Mouse (Mus musculus): ENCODE results near the gene Olfr1393. TPM values are rescaled to one million over a fixed set of nuclear protein-coding genes. Genes with fewer than 3 reads are reported as not detected.
A peak's percentile ranks its signal among the peaks of the same experiment; 100 is the strongest.

The Olfr1393 gene
- polyA plus RNA-seq, 1 experiment from 2014 or later = 0.06 TPM

- H3K36me3 ChIP-seq = peaks cover 31% of the 10 kb centered on the region
- no peaks in the 10 kb centered on the region for H3K27me3 ChIP-seq
- no peaks in the 10 kb centered on the region for H3K4me1 ChIP-seq
- 97% methylated on average over 2 of the region's 2 CpGs for WGBS
- H3K9ac ChIP-seq (replicated peaks) = no peak overlapping the region
- H3K4me3 ChIP-seq = no peak overlapping the region
- H3K4me2 ChIP-seq (replicated peaks) = no peak overlapping the region
- no peak for ATAC-seq (ENCODE audit: low FRiP score, low read depth)
- H3K9me3 ChIP-seq = no peaks in the 10 kb centered on the region
- H3K27ac ChIP-seq (replicated peaks) = no peak overlapping the region
These were observed 18.8 kb upstream of the Olfr1393 start for GRCm38 (mm10) chr11:49259296-49259695.

GRCm38 (mm10) chr11:49259829-49260228 is 18.3 kb upstream of the Olfr1393 start:
- H3K36me3 ChIP-seq = peaks cover 27% of the 10 kb centered on the region
- H3K4me3 ChIP-seq = no peak overlapping the region
- 89% methylated on average over 1 of the region's 1 CpGs for WGBS

GRCm38 (mm10) chr11:49260598-49261312 is 17.3 kb upstream of the Olfr1393 start:
- no peaks in the 10 kb centered on the region for H3K27me3 ChIP-seq
- H3K36me3 ChIP-seq = peaks cover 25% of the 10 kb centered on the region
- H3K27ac ChIP-seq (replicated peaks) = no peak overlapping the region
- H3K9me3 ChIP-seq = no peaks in the 10 kb centered on the region
- no peak overlapping the region for H3K9ac ChIP-seq (replicated peaks)
- no peak for ATAC-seq (ENCODE audit: low FRiP score, low read depth)
- H3K4me1 ChIP-seq = no peaks in the 10 kb centered on the region
- H3K4me3 ChIP-seq = no peak overlapping the region
- H3K4me2 ChIP-seq (replicated peaks) = no peak overlapping the region
- 95% methylated on average over 21 of the region's 21 CpGs for WGBS

More at GRCm38 (mm10) chr11:49259829-49260228, 18.3 kb upstream of the Olfr1393 start:
- Histone ChIP-seq H3K27ac (replicated peaks) (no peak overlapping the region), H3K27me3 (no peaks in the 10 kb centered on the region), H3K4me1 (no peaks in the 10 kb centered on the region), H3K9me3 (no peaks in the 10 kb centered on the region), H3K9ac (replicated peaks) (no peak overlapping the region), H3K4me2 (replicated peaks) (no peak overlapping the region)
- ATAC-seq (ENCODE audit: low FRiP score, low read depth) = no peak

- Histone ChIP-seq H3K9ac (replicated peaks) (no peak overlapping the region), H3K4me3 (no peak overlapping the region), H3K27ac (replicated peaks) (no peak overlapping the region), H3K27me3 (no peaks in the 10 kb centered on the region), H3K9me3 (no peaks in the 10 kb centered on the region), H3K4me1 (no peaks in the 10 kb centered on the region), H3K36me3 (peaks cover 25% of the 10 kb centered on the region), H3K4me2 (replicated peaks) (no peak overlapping the region)
- 95% methylated on average over 14 of the region's 14 CpGs for WGBS
- no peak for ATAC-seq (ENCODE audit: low FRiP score, low read depth)
These were observed 16.7 kb upstream of the Olfr1393 start for GRCm38 (mm10) chr11:49261313-49261855.

- no peak overlapping the region for H3K9ac ChIP-seq (replicated peaks)
- no peaks in the 10 kb centered on the region for H3K27me3 ChIP-seq
- no peak overlapping the region for H3K4me2 ChIP-seq (replicated peaks)
- peaks cover 25% of the 10 kb centered on the region for H3K36me3 ChIP-seq
- H3K4me3 ChIP-seq = no peak overlapping the region
- 0 out of 2 replicates have a peak, but pooled peaks have one; percentile 6 for ATAC-seq (ENCODE audit: low FRiP score, low read depth)
- no peak overlapping the region for H3K27ac ChIP-seq (replicated peaks)
- 95% methylated on average over 5 of the region's 5 CpGs for WGBS
- no peaks in the 10 kb centered on the region for H3K9me3 ChIP-seq
- H3K4me1 ChIP-seq = no peaks in the 10 kb centered on the region
These were observed 15.8 kb upstream of the Olfr1393 start for GRCm38 (mm10) chr11:49262286-49262685.

- peaks cover 25% of the 10 kb centered on the region for H3K36me3 ChIP-seq
- no peaks in the 10 kb centered on the region for H3K4me1 ChIP-seq
- ATAC-seq (ENCODE audit: low FRiP score, low read depth) = no peak
- H3K9me3 ChIP-seq = no peaks in the 10 kb centered on the region
- H3K4me3 ChIP-seq = no peak overlapping the region
- no peaks in the 10 kb centered on the region for H3K27me3 ChIP-seq
- no peak overlapping the region for H3K4me2 ChIP-seq (replicated peaks)
- H3K9ac ChIP-seq (replicated peaks) = no peak overlapping the region
- H3K27ac ChIP-seq (replicated peaks) = no peak overlapping the region
- 94% methylated on average over 6 of the region's 6 CpGs for WGBS
These were observed 15.0 kb upstream of the Olfr1393 start for GRCm38 (mm10) chr11:49263149-49263548.

- Histone ChIP-seq H3K9ac (replicated peaks) (no peak overlapping the region), H3K4me3 (no peak overlapping the region), H3K4me2 (replicated peaks) (no peak overlapping the region), H3K9me3 (no peaks in the 10 kb centered on the region), H3K4me1 (no peaks in the 10 kb centered on the region), H3K27me3 (no peaks in the 10 kb centered on the region), H3K36me3 (peaks cover 25% of the 10 kb centered on the region), H3K27ac (replicated peaks) (no peak overlapping the region)
- ATAC-seq (ENCODE audit: low FRiP score, low read depth) = no peak
- WGBS = 83% methylated on average over 7 of the region's 7 CpGs
These were observed 14.0 kb upstream of the Olfr1393 start for GRCm38 (mm10) chr11:49264081-49264480.

GRCm38 (mm10) chr11:49264622-49265021 is 13.5 kb upstream of the Olfr1393 start:
- no peaks in the 10 kb centered on the region for H3K4me1 ChIP-seq
- WGBS = 80% methylated on average over 11 of the region's 11 CpGs
- no peak for ATAC-seq (ENCODE audit: low FRiP score, low read depth)
- peaks cover 25% of the 10 kb centered on the region for H3K36me3 ChIP-seq
- no peak overlapping the region for H3K9ac ChIP-seq (replicated peaks)
- H3K9me3 ChIP-seq = no peaks in the 10 kb centered on the region
- no peaks in the 10 kb centered on the region for H3K27me3 ChIP-seq
- no peak overlapping the region for H3K27ac ChIP-seq (replicated peaks)
- H3K4me3 ChIP-seq = no peak overlapping the region
- no peak overlapping the region for H3K4me2 ChIP-seq (replicated peaks)

- no peak overlapping the region for H3K9ac ChIP-seq (replicated peaks)
- H3K27ac ChIP-seq (replicated peaks) = no peak overlapping the region
- H3K4me2 ChIP-seq (replicated peaks) = no peak overlapping the region
- no peaks in the 10 kb centered on the region for H3K27me3 ChIP-seq
- H3K4me3 ChIP-seq = no peak overlapping the region
- H3K4me1 ChIP-seq = no peaks in the 10 kb centered on the region
- 85% methylated on average over 8 of the region's 8 CpGs for WGBS
- no peak for ATAC-seq (ENCODE audit: low FRiP score, low read depth)
- peaks cover 25% of the 10 kb centered on the region for H3K36me3 ChIP-seq
- no peaks in the 10 kb centered on the region for H3K9me3 ChIP-seq
These were observed 13.0 kb upstream of the Olfr1393 start for GRCm38 (mm10) chr11:49265101-49265500.

GRCm38 (mm10) chr11:49266671-49267070 is 11.4 kb upstream of the Olfr1393 start:
- Histone ChIP-seq H3K27me3 (no peaks in the 10 kb centered on the region), H3K9ac (replicated peaks) (no peak overlapping the region), H3K36me3 (peaks cover 11% of the 10 kb centered on the region), H3K9me3 (no peaks in the 10 kb centered on the region), H3K4me1 (no peaks in the 10 kb centered on the region), H3K4me2 (replicated peaks) (no peak overlapping the region), H3K27ac (replicated peaks) (no peak overlapping the region), H3K4me3 (no peak overlapping the region)
- ATAC-seq (ENCODE audit: low FRiP score, low read depth) = no peak
- 92% methylated on average over 6 of the region's 6 CpGs for WGBS

GRCm38 (mm10) chr11:49267316-49267715 is 10.8 kb upstream of the Olfr1393 start:
- Histone ChIP-seq H3K4me3 (no peak overlapping the region), H3K27me3 (no peaks in the 10 kb centered on the region), H3K4me1 (no peaks in the 10 kb centered on the region), H3K4me2 (replicated peaks) (no peak overlapping the region), H3K27ac (replicated peaks) (no peak overlapping the region), H3K9ac (replicated peaks) (no peak overlapping the region), H3K36me3 (peaks cover 4% of the 10 kb centered on the region; the same call in 1 of the 2 replicates), H3K9me3 (no peaks in the 10 kb centered on the region)
- ATAC-seq (ENCODE audit: low FRiP score, low read depth) = no peak
- WGBS = 90% methylated on average over 10 of the region's 10 CpGs

- no peaks in the 10 kb centered on the region for H3K9me3 ChIP-seq
- H3K27ac ChIP-seq (replicated peaks) = no peak overlapping the region
- 88% methylated on average over 15 of the region's 15 CpGs for WGBS
- H3K4me1 ChIP-seq = no peaks in the 10 kb centered on the region
- H3K36me3 ChIP-seq = no peaks in the 10 kb centered on the region
- no peaks in the 10 kb centered on the region for H3K27me3 ChIP-seq
- no peak overlapping the region for H3K4me3 ChIP-seq
- no peak overlapping the region for H3K9ac ChIP-seq (replicated peaks)
- no peak overlapping the region for H3K4me2 ChIP-seq (replicated peaks)
- no peak for ATAC-seq (ENCODE audit: low FRiP score, low read depth)
These were observed 10.0 kb upstream of the Olfr1393 start for GRCm38 (mm10) chr11:49267970-49268579.

Data from midbrain, embryonic 12.5 days (tissue).